Mouse (Mus musculus) liver, embryonic 11.5 days (tissue): Measurements from ENCODE around the gene Paics. TPM values are rescaled to one million over a fixed set of nuclear protein-coding genes. Genes with fewer than 3 reads are reported as not detected.

Source experiments
- ATAC-seq: fragments of 200-750 bp; cut with Nextera tagmentation; replicated peaks from 2 replicates; pipeline ENCODE4 v1.8.0; 2017; ENCODE audit warnings: moderate number of reproducible peaks, mild to moderate bottlenecking, moderate TSS enrichment, moderate library complexity; ENCODE audit not compliant: low FRiP score
- DNase-seq: peaks from one replicate; pipeline ENCODE4 v3.0.0-alpha.2; 2017; ENCODE audit warnings: low spot score
- H3K27ac ChIP-seq: fragments of 300-500 bp; sonication (generic); 2 replicates; pipeline ENCODE4 v1.5.1; 2014; ENCODE audit warnings: mild to moderate bottlenecking, low read depth, low read length, control low read depth
- H3K27me3 ChIP-seq: fragments of 300-500 bp; sonication (generic); replicated peaks from 2 replicates; pipeline ENCODE4 v1.6.1; 2014; ENCODE audit warnings: low read length, mixed read lengths; ENCODE audit not compliant: control insufficient read depth, insufficient read depth
- H3K36me3 ChIP-seq: fragments of 300-500 bp; sonication (generic); 2 replicates; pipeline ENCODE4 v1.6.1; 2014; ENCODE audit warnings: mild to moderate bottlenecking, low read length, moderate library complexity, mixed read lengths; ENCODE audit not compliant: control insufficient read depth, insufficient read depth
- H3K4me1 ChIP-seq: fragments of 300-500 bp; sonication (generic); replicated peaks from 2 replicates; pipeline ENCODE4 v1.6.1; 2014; ENCODE audit warnings: low read length, mixed read lengths; ENCODE audit not compliant: control insufficient read depth, insufficient read depth
- H3K4me2 ChIP-seq: fragments of 300-500 bp; sonication (generic); 2 replicates; pipeline ENCODE4 v1.6.1; 2014; ENCODE audit warnings: mild to moderate bottlenecking, control low read depth, moderate library complexity
- H3K4me3 ChIP-seq: fragments of 300-500 bp; sonication (generic); 2 replicates; pipeline ENCODE4 v1.5.1; 2014; ENCODE audit warnings: low read depth, low read length, control low read depth
- H3K9ac ChIP-seq: fragments of 300-500 bp; sonication (generic); 2 replicates; pipeline ENCODE4 v1.6.1; 2014; ENCODE audit warnings: low read depth, low read length, control low read depth
- H3K9me3 ChIP-seq: fragments of 300-500 bp; sonication (generic); 2 replicates; pipeline ENCODE4 v1.6.1; 2016; ENCODE audit warnings: low read length, inconsistent platforms, mixed read lengths; ENCODE audit not compliant: control insufficient read depth
- WGBS: fragments of 180-500 bp; shearing (Covaris S2); extraction: QIAGEN DNeasy Blood & Tissue Kit; methylation state at CpG from one replicate; pipeline ENCODE4 v1.1.7; 2014; 5-methylcytosine and 5-hydroxymethylcytosine counted together
- polyA plus RNA-seq: library from polyadenylated mRNA; unstranded; fragments of >200 nt; fragmentation: Nextera tagmentation; extraction: Ambion mirVana; gene quantifications from 2 replicates; pipeline ENCODE4 v1.2.1, GENCODE M21; 2014

The Paics gene
- polyA plus RNA-seq, 1 experiment from 2014 or later = 357 TPM

GRCm38 (mm10) chr5:77011082-77011481 is 60.0 kb downstream of the Paics start:
- 44% methylated on average over 3 of the region's 3 CpGs for WGBS
- H3K27ac ChIP-seq = no peak overlapping the region
- peak; percentile 72 for ATAC-seq

GRCm38 (mm10) chr5:77013171-77013570 is 62.1 kb downstream of the Paics start:
- ATAC-seq = no peak
- Histone ChIP-seq H3K36me3 (no peaks in the 10 kb centered on the region), H3K9ac (no peak overlapping the region), H3K4me3 (no peak overlapping the region), H3K4me1 (no peaks in the 10 kb centered on the region), H3K9me3 (no peaks in the 10 kb centered on the region), H3K27ac (no peak overlapping the region), H3K27me3 (no peaks in the 10 kb centered on the region; the same call in 1 of the 2 replicates), H3K4me2 (no peak overlapping the region)
- WGBS = 73% methylated on average over 3 of the region's 3 CpGs
- DNase-seq = no peak

More at GRCm38 (mm10) chr5:77011082-77011481, 60.0 kb downstream of the Paics start:
- no peak overlapping the region for H3K4me2 ChIP-seq
- H3K4me1 ChIP-seq = no peaks in the 10 kb centered on the region
- no peaks in the 10 kb centered on the region for H3K36me3 ChIP-seq
- no peak overlapping the region for H3K4me3 ChIP-seq
- H3K9ac ChIP-seq = no peak overlapping the region
- H3K27me3 ChIP-seq = no peaks in the 10 kb centered on the region
- no peak for DNase-seq
- no peaks in the 10 kb centered on the region for H3K9me3 ChIP-seq

GRCm38 (mm10) chr5:77015544-77016482 is 64.7 kb downstream of the Paics start, which contains the start of gene Thegl:
Gene Thegl (plus strand): TSS chr5:77016023.
- WGBS = 13% methylated on average over 57 of the region's 57 CpGs
- peak; percentile 87 for DNase-seq

More at GRCm38 (mm10) chr5:77015544-77016482, 64.7 kb downstream of the Paics start, which contains the start of gene Thegl:
- no peak within 1 kb of the TSS for H3K27ac ChIP-seq
- H3K4me1 ChIP-seq = no peaks in the 10 kb centered on the region
- H3K27me3 ChIP-seq = no peaks in the 10 kb centered on the region; the same call in 1 of the 2 replicates
- ATAC-seq = peak; percentile 96
- no peaks in the 10 kb centered on the region for H3K36me3 ChIP-seq
- H3K4me3 ChIP-seq = peak within 1 kb of the TSS; percentile 52
- no peaks in the 10 kb centered on the region for H3K9me3 ChIP-seq
- H3K9ac ChIP-seq = 0 out of 2 replicates have a peak within 1 kb of the TSS, but pooled peaks have one; percentile 22
- H3K4me2 ChIP-seq = peak within 1 kb of the TSS; percentile 84

Other genes starting within 250 kb of the Paics start
- gene Aasdh, start 45.8 kb upstream of the Paics start, polyA plus RNA-seq = 17.1 and 20.7 TPM in 2 replicates
- 73.0 and 87.1 TPM in 2 replicates for gene Ppat, start 271 bp downstream of the Paics start, polyA plus RNA-seq
- 89.7 and 90.0 TPM in 2 replicates for gene Srp72, start 23.4 kb downstream of the Paics start, polyA plus RNA-seq
- 0.47 TPM in 1 of 2 replicates, not detected in the other for gene Arl9, start 52.7 kb downstream of the Paics start, polyA plus RNA-seq
- gene Thegl, start 64.7 kb downstream of the Paics start, polyA plus RNA-seq = 0.34 and 0.48 TPM in 2 replicates
- 0.15 TPM in 1 of 2 replicates, not detected in the other for gene Hopx, start 163.8 kb downstream of the Paics start, polyA plus RNA-seq